Mouse (Mus musculus) right cerebral cortex, postnatal 14 days (tissue): ENCODE results near the gene Il6st.

Source experiments
- DNase-seq: peaks from one replicate; pipeline ENCODE4 v3.0.0; 2022

Gene Il6st

DNA sequence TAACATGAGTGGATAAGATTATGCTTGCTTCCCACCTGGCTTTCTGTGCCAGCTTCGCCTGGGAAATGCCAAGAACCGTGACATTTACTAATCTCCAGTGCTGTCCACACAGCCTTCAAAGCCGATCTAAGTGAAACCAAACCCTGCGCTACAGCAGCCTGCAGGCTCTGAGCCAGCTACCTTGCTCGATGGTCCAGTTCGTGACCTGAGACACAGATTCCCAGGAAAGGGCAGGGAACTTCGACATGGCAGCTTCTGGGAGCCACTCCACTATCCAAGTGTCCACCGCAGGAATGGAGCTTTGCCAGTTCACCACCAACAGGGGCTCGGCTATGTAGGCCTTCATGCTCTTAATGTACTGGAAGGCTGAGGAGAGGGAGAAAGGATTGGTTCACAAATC is 69.7 kb downstream of the Il6st start:
- no peak for DNase-seq

DNA sequence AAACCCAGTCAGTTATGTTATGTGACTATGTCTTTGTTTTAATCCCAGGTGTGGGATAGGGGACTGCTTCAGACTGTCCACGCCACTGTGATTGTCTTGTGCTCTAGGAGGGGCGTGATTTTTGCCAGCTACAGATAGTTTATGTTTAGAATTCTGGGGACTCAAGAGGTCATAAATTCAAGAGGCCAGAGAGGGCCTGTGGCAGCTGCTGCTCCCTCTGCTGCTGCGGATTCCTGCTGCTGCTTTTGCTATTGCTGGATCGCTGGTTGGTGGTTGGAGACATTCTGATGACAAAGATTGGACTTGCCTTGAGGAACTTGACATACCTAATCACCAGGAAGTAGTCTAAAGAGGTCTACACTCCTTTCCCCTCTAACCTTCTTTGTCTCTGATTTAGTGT is 72.7 kb downstream of the Il6st start:
- DNase-seq = no peak

DNA sequence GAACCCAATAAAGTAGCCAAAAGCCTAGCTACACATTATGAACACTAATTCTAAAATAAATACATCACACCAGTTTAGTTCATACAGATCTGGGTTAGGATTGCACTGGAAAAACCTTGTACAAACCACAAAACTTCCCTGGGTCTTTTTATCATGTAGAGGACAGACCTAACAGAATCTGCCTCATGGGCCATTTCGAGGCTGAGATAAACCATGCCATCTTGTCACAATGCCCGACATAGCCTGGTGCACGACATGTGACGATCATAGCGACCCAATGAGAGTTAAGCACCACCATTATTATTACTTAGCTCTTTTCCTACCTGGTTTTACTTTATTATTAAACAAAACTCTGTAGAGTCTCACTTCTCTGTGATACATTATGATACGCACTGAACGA is 73.2 kb downstream of the Il6st start:
- no peak for DNase-seq

DNA sequence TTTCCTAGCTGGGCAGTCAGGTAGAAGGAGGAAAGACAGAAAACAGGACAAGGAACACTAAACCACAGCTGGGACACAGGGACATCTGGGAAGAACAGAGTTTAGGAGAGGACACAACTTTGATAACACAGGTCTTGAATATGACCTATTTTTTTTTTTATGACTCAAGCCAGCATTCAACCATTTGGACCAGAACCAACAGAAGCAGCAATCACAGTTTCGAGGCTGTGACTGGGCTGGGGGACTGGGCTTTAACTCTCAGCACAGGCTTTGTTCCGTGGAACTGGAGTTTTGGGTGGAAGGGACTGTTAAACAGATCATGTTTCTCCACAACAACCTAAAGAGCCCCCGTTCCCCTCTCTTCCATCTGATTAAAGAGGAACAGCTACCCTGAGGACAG is 76.7 kb downstream of the Il6st start:
- DNase-seq = no peak

DNA sequence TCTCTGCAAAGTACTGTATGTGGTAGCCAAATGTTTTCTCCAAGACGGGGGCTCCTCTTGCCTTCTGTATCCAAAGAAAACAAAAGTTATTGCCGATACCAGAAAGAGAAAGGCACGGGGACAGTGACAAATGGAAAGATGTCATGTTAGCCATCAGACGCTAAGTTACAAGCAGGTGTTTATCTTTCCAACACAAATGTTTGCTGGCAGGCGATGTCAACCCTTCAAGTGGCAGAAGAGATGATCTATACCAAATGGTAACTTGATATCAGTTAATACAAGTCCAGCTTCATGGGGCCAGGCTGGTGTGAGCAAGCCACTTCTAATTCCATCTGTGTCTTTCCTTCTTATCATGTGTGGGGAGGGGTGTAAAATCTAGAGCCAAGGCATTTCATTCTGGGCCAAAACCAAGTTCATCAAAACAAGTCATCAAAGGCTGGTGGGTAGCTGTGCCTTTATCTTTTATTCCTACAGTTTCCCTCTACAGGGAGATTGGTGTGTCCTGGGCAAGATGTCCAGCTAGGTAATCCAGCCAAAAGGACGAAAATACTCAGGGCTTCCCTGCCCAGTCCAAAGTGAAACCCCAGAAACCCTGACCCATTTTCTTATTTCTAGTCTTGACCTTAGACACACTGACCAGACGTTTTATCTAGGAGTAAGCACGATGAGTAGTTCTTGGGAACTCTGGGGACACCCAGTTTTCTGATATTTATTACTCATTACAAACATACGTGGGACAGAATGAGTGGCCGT is 77.5 kb downstream of the Il6st start:
- no peak for DNase-seq

DNA sequence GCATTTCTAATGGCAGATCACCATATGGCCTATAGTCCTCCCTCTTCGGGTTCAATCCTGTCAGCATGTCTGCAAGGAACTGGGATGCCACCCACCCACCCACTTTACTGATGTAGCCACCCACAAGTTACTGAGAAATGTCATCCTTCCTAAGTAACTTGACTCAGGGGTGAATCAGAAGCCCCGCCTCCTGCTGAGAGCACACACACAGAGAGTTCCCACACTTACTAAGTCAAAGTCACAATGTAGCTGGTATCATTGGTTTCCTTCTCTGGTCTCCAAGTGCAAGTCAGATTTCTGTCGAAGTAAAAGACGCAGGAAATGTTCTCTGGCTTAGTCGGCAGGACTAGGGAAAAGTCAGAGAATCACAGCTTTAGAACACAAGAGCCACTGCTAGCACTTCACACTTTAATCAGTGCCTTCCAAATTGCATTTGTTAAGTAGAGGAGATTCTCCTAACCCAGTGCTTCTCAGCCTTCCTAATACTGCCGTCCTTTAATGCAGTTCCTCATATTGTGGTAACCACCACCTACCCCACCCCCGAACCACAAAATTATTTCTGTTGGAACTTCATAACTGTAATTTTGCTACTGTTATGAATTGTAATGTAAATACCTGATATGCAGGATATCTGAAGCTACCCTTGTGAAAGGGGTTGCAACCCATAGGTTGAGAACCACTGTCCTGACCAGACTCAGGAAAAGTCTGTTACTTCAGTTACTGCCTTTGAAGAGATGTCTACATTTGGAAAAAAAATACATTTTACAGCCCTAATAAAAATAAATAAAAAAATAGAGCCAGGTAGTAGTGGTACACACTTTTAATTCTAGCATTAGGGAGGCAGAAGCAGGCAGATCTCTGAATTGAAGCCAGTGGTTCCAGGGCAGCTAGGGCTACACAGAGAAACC is 88.0 kb downstream of the Il6st start:
- DNase-seq = no peak

DNA sequence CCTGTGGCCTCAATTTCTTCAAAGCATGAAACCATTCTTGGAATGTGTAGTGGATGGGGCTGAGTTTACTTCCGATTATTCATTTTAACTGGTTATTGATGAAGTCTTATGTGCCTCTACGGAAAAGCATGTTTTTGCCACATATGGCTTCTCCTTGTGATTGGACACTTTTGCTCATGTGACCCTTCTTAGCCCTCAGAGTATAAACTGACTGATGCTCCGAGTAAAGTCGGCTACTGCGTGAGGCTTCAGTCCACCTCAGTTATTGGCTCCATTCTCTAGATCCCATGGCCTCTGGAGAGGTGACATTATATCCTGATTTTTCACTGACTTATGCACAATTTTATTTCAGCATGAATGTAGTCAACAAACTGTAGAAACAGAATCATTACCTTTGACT is 89.4 kb downstream of the Il6st start:
- DNase-seq = no peak

DNA sequence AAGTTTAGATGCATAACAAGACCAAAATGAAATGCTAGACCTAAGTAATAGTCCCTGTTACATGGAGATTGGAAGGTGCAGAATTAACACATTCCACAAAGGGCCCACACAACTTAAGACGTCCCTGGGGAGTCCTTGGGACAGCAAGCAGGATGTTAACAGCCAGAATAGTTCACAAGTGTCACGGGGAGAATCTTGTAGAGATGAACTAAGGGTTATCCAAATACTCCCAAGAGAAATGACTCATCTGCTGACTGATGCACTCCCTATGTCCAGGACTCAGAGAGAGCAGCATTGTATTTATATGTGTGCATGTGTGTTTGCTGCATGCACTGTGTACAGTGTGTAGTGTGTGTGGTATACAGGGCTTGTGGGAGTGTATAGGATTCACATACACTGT is 92.6 kb downstream of the Il6st start:
- no peak for DNase-seq
